Mouse (Mus musculus): Measurements from ENCODE around the gene Kat7.

DNA sequence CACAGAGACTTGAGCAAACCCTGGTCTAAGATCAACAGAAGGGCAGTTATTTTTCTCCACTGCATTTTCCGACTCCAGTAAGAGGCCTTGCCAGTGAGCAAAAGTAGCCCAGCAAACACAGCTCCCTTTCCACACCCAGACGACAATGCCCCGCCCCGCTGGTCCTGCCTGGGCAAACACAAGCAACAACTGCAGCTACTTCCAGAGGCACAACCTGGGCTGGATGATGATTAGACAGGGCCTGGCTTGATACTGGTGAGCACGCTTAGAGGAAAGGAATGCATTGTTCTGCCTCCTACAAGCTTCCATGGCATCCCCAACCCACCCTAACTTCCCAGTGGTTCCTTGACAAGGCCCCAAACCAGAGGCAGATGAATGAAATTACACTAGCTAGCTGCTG lies 36.4 kb downstream of the Kat7 start:
- no peak for TF ChIP-seq USF1 (IDR thresholded peaks at IDR 0.05; ENCODE audit: low read depth)
- TF ChIP-seq CTCF (IDR thresholded peaks at IDR 0.05; ENCODE audit: control insufficient read depth, insufficient read depth, insufficient read length): no peak

Data from C2C12 (cell line).